Mouse (Mus musculus) liver, embryonic 12.5 days (tissue): ENCODE results near the gene Mrpl54. TPM values are rescaled to one million over a fixed set of nuclear protein-coding genes. Genes with fewer than 3 reads are reported as not detected.

ENCODE experiments used
- ATAC-seq: fragments of 200-750 bp; cut with Nextera tagmentation; 2 replicates; pipeline ENCODE4 v1.8.0; 2017; ENCODE audit warnings: moderate number of reproducible peaks, mild to moderate bottlenecking, moderate library complexity
- H3K27ac ChIP-seq: fragments of 300-500 bp; sonication (generic); 2 replicates; pipeline ENCODE4 v1.5.1; 2016; ENCODE audit warnings: mild to moderate bottlenecking
- H3K27me3 ChIP-seq: fragments of 300-500 bp; sonication (generic); replicated peaks from 2 replicates; pipeline ENCODE4 v1.6.1; 2016; ENCODE audit warnings: mild to moderate bottlenecking, moderate library complexity
- H3K36me3 ChIP-seq: fragments of 300-500 bp; sonication (generic); 2 replicates; pipeline ENCODE4 v1.6.1; 2016; ENCODE audit warnings: mild to moderate bottlenecking, moderate library complexity
- H3K4me1 ChIP-seq: fragments of 300-500 bp; sonication (generic); 2 replicates; pipeline ENCODE4 v1.6.1; 2016
- H3K4me2 ChIP-seq: fragments of 300-500 bp; sonication (generic); 2 replicates; pipeline ENCODE4 v1.6.1; 2016; ENCODE audit warnings: mild to moderate bottlenecking, moderate library complexity
- H3K4me3 ChIP-seq: fragments of 300-500 bp; sonication (generic); 2 replicates; pipeline ENCODE4 v1.5.1; 2016; ENCODE audit warnings: mild to moderate bottlenecking, moderate library complexity
- H3K9ac ChIP-seq: fragments of 300-500 bp; sonication (generic); 2 replicates; pipeline ENCODE4 v1.6.1; 2016; ENCODE audit warnings: mild to moderate bottlenecking, moderate library complexity
- H3K9me3 ChIP-seq: fragments of 300-500 bp; sonication (generic); replicated peaks from 2 replicates; pipeline ENCODE4 v1.6.1; 2016; ENCODE audit warnings: mild to moderate bottlenecking, moderate library complexity
- WGBS: fragments of 180-500 bp; shearing (Covaris S2); methylation state at CpG from one replicate; pipeline ENCODE4 v1.1.7; 2016; ENCODE audit not compliant: insufficient replicate concordance; 5-methylcytosine and 5-hydroxymethylcytosine counted together
- polyA plus RNA-seq: library from polyadenylated mRNA; unstranded; fragments of >200 nt; fragmentation: Nextera tagmentation; extraction: Ambion mirVana; gene quantifications from 2 replicates; pipeline ENCODE4 v1.2.1, GENCODE M21; 2016

Gene Mrpl54
- polyA plus RNA-seq, 1 experiment from 2014 or later: 152 TPM

GRCm38 (mm10) chr10:81292554-81293333 lies 26.0 kb upstream of the Mrpl54 start, which contains the start of gene Pip5k1c:
TSS of gene Pip5k1c (plus strand) at chr10:81292963.
- Histone ChIP-seq H3K4me2 (peak within 1 kb of the TSS; percentile 97), H3K4me3 (peak within 1 kb of the TSS; percentile 81), H3K27me3 (peaks cover 25% of the 10 kb centered on the region), H3K36me3 (peaks cover 23% of the 10 kb centered on the region; the same call in 1 of the 2 replicates), H3K27ac (peak within 1 kb of the TSS; percentile 90), H3K9me3 (no peaks in the 10 kb centered on the region), H3K9ac (peak within 1 kb of the TSS; percentile 86), H3K4me1 (peaks cover 84% of the 10 kb centered on the region)
- WGBS: under 1% methylated on average over 78 of the region's 80 CpGs
- peak; percentile 93 for ATAC-seq

- Histone ChIP-seq H3K4me1 (peaks cover 83% of the 10 kb centered on the region), H3K4me2 (peak within 1 kb of the TSS; percentile 33), H3K9me3 (no peaks in the 10 kb centered on the region), H3K27me3 (peaks cover 29% of the 10 kb centered on the region), H3K9ac (no peak within 1 kb of the TSS), H3K36me3 (peaks cover 22% of the 10 kb centered on the region; the same call in 1 of the 2 replicates), H3K27ac (0 out of 2 replicates have a peak within 1 kb of the TSS, but pooled peaks have one; percentile 25), H3K4me3 (no peak within 1 kb of the TSS; the same call in none of the 2 replicates)
- ATAC-seq: no peak
- WGBS: 48% methylated on average over 9 of the region's 9 CpGs
Observed at GRCm38 (mm10) chr10:81291511-81292104, 24.9 kb upstream of the Mrpl54 start, which contains the start of gene Tjp3. TSS of gene Tjp3 (minus strand) at chr10:81291581.

- peaks cover 15% of the 10 kb centered on the region; the same call in 1 of the 2 replicates for H3K36me3 ChIP-seq
- H3K4me3 ChIP-seq: no peak overlapping the region
- 42% methylated on average over 24 of the region's 24 CpGs for WGBS
- H3K27ac ChIP-seq: no peak overlapping the region
- ATAC-seq: no peak
- peaks cover 83% of the 10 kb centered on the region for H3K4me1 ChIP-seq
- peaks cover 34% of the 10 kb centered on the region for H3K27me3 ChIP-seq
- no peaks in the 10 kb centered on the region for H3K9me3 ChIP-seq
- no peak overlapping the region for H3K9ac ChIP-seq
- 0 out of 2 replicates have a peak overlapping the region, but pooled peaks have one; percentile 10 for H3K4me2 ChIP-seq
Observed at GRCm38 (mm10) chr10:81290698-81291460, 24.1 kb upstream of the Mrpl54 start.

GRCm38 (mm10) chr10:81289811-81290210 lies 23.1 kb upstream of the Mrpl54 start:
- H3K9ac ChIP-seq: no peak overlapping the region
- H3K36me3 ChIP-seq: peaks cover 4% of the 10 kb centered on the region; the same call in 1 of the 2 replicates
- peaks cover 44% of the 10 kb centered on the region for H3K27me3 ChIP-seq
- no peaks in the 10 kb centered on the region for H3K9me3 ChIP-seq
- H3K4me3 ChIP-seq: no peak overlapping the region
- peaks cover 82% of the 10 kb centered on the region for H3K4me1 ChIP-seq
- H3K4me2 ChIP-seq: no peak overlapping the region
- no peak for ATAC-seq
- H3K27ac ChIP-seq: no peak overlapping the region
- WGBS: 60% methylated on average over 14 of the region's 14 CpGs

- Histone ChIP-seq H3K9ac (no peak overlapping the region), H3K4me3 (no peak overlapping the region), H3K4me2 (no peak overlapping the region), H3K36me3 (no peaks in the 10 kb centered on the region), H3K27me3 (peaks cover 50% of the 10 kb centered on the region), H3K27ac (no peak overlapping the region), H3K4me1 (peaks cover 78% of the 10 kb centered on the region), H3K9me3 (no peaks in the 10 kb centered on the region)
- WGBS: 4% methylated on average over 7 of the region's 7 CpGs
- ATAC-seq: no peak
Observed at GRCm38 (mm10) chr10:81289278-81289677, 22.5 kb upstream of the Mrpl54 start.

- 19% methylated on average over 6 of the region's 6 CpGs for WGBS
- peaks cover 57% of the 10 kb centered on the region for H3K27me3 ChIP-seq
- H3K4me3 ChIP-seq: no peak overlapping the region
- no peaks in the 10 kb centered on the region for H3K36me3 ChIP-seq
- peaks cover 71% of the 10 kb centered on the region for H3K4me1 ChIP-seq
- no peak overlapping the region for H3K27ac ChIP-seq
- no peak for ATAC-seq
- H3K9me3 ChIP-seq: no peaks in the 10 kb centered on the region
- H3K4me2 ChIP-seq: no peak overlapping the region
- no peak overlapping the region for H3K9ac ChIP-seq
Observed at GRCm38 (mm10) chr10:81288601-81289000, 21.9 kb upstream of the Mrpl54 start.

GRCm38 (mm10) chr10:81287513-81288157 lies 20.9 kb upstream of the Mrpl54 start:
- 55% methylated on average over 8 of the region's 8 CpGs for WGBS
- H3K27me3 ChIP-seq: peaks cover 66% of the 10 kb centered on the region

GRCm38 (mm10) chr10:81286586-81286985 lies 19.9 kb upstream of the Mrpl54 start:
- peaks cover 57% of the 10 kb centered on the region for H3K4me1 ChIP-seq
- peak overlapping the region; percentile 48; the same call in 1 of the 2 replicates for H3K4me3 ChIP-seq
- peaks cover 77% of the 10 kb centered on the region for H3K27me3 ChIP-seq
- H3K36me3 ChIP-seq: no peaks in the 10 kb centered on the region
- no peaks in the 10 kb centered on the region for H3K9me3 ChIP-seq
- 28% methylated on average over 6 of the region's 6 CpGs for WGBS
- ATAC-seq: no peak
- no peak overlapping the region for H3K9ac ChIP-seq
- H3K4me2 ChIP-seq: peak overlapping the region; percentile 72
- no peak overlapping the region for H3K27ac ChIP-seq

More at GRCm38 (mm10) chr10:81287513-81288157, 20.9 kb upstream of the Mrpl54 start:
- H3K9me3 ChIP-seq: no peaks in the 10 kb centered on the region
- no peak overlapping the region for H3K4me2 ChIP-seq
- H3K36me3 ChIP-seq: no peaks in the 10 kb centered on the region
- no peak for ATAC-seq
- peaks cover 66% of the 10 kb centered on the region for H3K4me1 ChIP-seq
- no peak overlapping the region for H3K4me3 ChIP-seq
- no peak overlapping the region for H3K9ac ChIP-seq
- H3K27ac ChIP-seq: no peak overlapping the region

- Histone ChIP-seq H3K9me3 (no peaks in the 10 kb centered on the region), H3K27me3 (peaks cover 78% of the 10 kb centered on the region), H3K4me2 (peak overlapping the region; percentile 72), H3K36me3 (no peaks in the 10 kb centered on the region), H3K9ac (peak overlapping the region; percentile 61), H3K4me1 (peaks cover 50% of the 10 kb centered on the region), H3K27ac (no peak overlapping the region), H3K4me3 (peak overlapping the region; percentile 48)
- ATAC-seq: peak; percentile 75
- WGBS: 1% methylated on average over 54 of the region's 54 CpGs
Observed at GRCm38 (mm10) chr10:81285694-81286450, 19.1 kb upstream of the Mrpl54 start.

- Histone ChIP-seq H3K27ac (no peak overlapping the region), H3K9ac (no peak overlapping the region), H3K4me3 (peak overlapping the region; percentile 48; the same call in 1 of the 2 replicates), H3K27me3 (peaks cover 78% of the 10 kb centered on the region), H3K9me3 (no peaks in the 10 kb centered on the region), H3K4me2 (peak overlapping the region; percentile 72), H3K36me3 (no peaks in the 10 kb centered on the region), H3K4me1 (peaks cover 50% of the 10 kb centered on the region)
- 10% methylated on average over 17 of the region's 17 CpGs for WGBS
- ATAC-seq: no peak
Observed at GRCm38 (mm10) chr10:81284719-81285118, 18.0 kb upstream of the Mrpl54 start.

- WGBS: 47% methylated on average over 6 of the region's 6 CpGs
- no peak for ATAC-seq
- Histone ChIP-seq H3K36me3 (no peaks in the 10 kb centered on the region), H3K9ac (no peak overlapping the region), H3K4me2 (no peak overlapping the region), H3K4me1 (peaks cover 51% of the 10 kb centered on the region), H3K27me3 (peaks cover 80% of the 10 kb centered on the region), H3K9me3 (no peaks in the 10 kb centered on the region), H3K27ac (no peak overlapping the region), H3K4me3 (no peak overlapping the region)
Observed at GRCm38 (mm10) chr10:81284189-81284588, 17.5 kb upstream of the Mrpl54 start.
